Mouse (Mus musculus): ENCODE results near the gene Rrp12. TPM values are rescaled to one million over a fixed set of nuclear protein-coding genes. Genes with fewer than 3 reads are reported as not detected.
A peak's percentile ranks its signal among the peaks of the same experiment; 100 is the strongest.

The Rrp12 gene
- total RNA-seq, 2 experiments from 2014 or later: 12.5 to 23.2 TPM

DNA sequence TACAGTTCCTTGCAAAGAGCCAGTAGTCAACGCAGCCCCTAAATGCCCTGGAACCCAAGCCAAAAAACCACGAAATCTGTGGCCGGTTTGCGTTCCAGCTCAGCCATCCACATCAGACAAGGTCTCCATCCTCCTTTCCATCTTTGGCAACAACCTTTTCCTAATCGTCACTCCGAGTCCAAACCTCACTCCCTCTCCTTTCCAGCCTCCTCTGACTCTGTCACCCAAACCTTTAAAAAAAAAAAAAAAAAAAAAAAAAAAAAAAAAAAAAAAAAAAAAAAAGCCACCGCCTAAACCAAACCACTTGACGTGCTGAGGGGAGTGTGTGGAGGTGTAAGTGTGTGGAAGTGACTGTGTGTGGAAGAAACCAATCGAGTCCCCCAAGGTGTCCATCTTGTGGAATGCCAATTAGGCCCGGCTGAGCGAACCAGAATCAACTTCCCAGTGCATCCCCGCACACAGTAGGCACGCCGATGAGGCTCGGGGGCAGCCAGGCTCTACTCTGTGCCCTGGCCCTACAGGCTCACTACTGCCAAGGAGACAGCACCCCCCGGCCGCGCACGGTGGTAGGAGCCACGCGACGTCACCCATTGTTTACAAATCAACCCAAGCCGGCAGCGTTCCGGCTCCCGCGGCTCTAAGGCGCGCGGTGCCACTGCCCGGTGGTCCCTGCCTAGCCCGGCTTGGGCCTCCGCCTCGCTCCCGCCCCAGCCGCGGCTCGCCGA is 66.4 kb downstream of the Rrp12 start, which contains the start of gene Frat1:
TSS of gene Frat1 (plus strand) at position 590 of the 725 bp plus-strand sequence.
- peak; percentile 87 to 90 for DNase-seq

DNA sequence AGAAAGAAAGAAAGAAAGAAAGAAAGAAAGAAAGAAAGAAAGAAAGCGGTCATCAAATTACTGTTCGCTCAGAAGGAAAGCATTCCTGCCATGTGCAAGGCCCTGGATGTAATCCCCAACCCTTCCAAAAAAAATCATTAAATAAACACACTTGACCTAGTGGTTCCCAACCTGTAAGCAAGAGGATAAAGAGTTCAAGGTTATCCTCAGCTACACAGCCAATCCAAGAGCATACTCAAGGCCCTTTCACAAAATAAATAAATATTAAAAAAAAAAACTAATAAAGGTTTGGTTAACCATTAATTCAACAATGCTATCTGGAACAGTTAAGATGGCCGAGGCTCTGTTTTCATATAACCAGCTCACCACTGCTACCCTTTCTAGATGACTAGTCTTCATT is 67.0 kb downstream of the Rrp12 start:
- DNase-seq: no peak

DNA sequence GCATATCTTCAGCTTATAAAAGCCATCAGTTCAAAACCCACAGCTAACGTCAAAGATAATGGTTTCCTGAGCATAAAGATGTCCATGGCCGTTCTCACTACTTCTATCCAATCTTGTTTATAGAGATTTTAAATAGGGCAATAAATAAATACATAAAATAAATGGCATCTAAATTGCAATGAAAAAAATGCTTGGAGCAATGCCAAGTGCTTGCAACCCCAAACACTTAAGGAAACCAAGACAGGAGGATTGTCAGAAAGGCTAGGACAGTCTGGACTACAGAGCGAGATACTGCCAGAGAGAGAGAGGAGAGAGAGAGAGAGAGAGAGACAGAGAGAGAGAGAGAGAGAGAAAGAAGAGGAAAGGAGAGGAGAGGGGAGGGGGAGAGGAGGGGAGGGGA is 69.4 kb downstream of the Rrp12 start:
- DNase-seq: no peak

DNA sequence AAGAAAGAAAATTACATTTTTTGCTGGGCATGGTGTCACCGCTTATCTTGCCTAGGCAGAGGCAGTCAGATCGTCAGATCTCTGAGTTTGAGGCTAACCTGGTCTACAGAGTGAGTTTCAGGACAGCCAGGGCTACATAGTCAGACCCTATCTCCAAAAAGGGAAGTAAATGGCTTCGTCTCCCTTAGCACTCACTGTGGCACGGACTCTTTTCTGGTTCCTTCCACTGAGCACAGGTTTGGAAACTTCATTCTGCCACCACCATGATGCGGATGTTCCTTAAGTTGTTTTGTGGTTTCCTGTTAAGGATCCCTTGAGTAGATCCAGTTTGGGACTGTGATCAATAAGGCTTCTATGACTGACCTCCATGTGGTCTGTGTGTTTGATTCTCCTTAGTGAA is 71.0 kb downstream of the Rrp12 start:
- no peak for DNase-seq

DNA sequence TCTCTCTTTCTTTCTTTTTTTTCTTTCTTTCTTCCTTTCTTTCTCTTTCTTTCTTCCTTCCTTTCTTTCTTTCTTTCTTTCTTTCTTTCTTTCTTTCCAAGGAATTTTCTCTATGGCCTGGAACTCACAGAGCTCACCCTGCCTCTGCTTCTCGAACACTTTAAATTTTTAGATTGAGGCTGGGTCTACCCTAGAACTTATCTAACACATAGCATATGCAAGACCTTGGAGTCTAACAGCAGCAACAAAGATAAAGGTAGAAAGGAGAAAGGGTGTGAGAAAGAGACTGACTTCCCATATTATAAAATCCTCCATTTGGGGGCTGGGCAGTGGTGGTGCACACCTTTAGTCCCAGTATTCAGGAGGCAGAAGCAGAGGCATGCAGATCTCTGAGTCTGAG is 73.4 kb downstream of the Rrp12 start:
- no peak for DNase-seq

DNA sequence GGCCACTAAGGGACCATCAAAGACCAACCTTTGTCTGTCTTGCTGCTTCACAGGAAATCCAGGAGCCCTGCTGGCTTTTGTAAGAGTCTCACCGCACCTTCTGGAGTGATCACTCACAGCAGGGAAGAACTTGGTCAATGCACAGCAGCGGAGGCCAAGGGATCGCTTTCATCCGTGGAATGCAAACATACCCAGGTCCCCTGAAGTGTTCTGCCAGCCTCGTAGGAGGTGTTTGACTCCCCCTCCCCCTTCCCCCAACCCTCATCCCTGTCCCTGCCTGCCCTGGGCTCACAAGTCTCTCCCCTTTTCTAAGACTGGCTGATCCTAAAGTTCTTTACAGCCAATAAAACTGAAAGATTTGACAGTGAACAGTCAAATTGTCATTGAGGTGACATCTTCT is 74.5 kb downstream of the Rrp12 start:
- DNase-seq: no peak

DNA sequence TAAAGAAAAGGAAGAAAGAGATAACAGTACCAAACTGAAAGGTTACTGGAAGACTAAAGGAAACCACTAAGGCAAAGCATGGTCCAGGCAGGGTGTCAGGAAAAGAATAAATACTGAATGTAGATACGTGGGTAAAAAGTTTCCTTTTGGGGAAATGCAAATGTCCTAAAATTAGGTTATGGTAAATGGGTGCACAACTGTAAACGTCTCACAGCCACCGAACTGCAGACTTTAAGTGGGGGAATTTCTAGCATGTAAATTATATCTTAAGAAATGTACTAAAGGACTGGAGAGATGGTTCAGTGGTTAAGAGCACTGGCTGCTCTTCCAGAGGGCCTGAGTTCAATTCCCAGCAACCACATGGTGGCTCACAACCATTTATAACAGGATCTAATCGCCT is 77.2 kb downstream of the Rrp12 start:
- no peak for DNase-seq

DNA sequence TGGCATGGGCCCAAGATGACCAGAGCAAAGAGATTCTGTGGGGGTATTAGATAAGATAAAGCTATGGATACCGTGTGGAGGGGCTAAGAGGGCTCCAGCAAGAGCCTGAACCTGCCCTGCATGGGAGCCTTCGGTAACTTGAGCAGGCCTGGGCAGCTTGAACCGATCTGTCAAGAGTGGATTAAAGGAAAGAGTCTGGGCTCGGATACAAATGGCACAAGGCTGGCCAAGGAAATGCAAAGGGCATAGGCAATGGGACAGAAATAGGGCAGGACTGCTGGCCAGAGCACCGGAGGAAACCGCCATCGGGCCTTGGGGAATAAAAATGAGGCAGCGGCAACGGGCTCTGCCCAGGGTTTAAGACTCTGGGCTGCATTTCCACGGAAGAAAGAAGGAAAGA is 78.6 kb downstream of the Rrp12 start:
- peak in 1 of 2 experiments; percentile 42 for DNase-seq

DNA sequence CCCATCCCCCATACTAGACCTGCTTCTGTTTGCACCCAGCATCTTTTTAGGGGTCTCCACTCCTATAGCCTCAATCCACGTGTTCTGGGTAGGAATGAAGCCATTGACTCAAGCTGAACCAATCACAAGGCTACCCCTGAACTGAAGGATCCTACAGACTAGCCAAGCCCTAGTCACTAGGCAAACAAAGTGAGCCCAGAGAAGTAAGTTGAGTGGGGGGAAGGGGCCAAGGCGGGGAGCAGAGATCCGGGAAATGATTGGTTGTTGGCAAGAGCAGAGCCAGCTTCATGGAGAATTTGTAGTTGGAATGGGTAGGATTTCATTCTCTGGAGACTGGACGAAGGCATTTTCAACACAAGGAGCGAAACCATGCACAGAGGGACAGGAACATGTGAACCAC is 79.1 kb downstream of the Rrp12 start:
- peak in 1 of 2 experiments; percentile 31 for DNase-seq

DNA sequence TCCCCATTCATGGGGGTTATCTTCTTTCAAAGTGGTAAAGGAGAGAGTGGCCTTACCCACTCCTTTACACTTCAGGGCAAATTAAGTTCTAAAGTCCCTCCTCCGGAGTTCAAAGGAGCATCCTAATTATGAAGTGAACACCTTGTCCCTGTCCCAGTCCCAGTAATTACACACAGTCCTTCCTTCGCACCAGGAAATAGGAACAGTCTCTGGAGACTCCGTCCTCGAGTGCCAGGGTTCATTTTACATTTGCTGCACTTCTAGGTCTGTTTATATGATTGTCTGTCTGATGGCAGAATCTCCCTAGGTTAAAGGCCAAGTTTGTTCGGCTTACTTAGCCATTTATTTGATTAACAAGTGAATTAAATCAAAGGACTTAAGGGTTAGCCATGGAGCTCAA is 79.6 kb downstream of the Rrp12 start:
- DNase-seq: no peak

DNA sequence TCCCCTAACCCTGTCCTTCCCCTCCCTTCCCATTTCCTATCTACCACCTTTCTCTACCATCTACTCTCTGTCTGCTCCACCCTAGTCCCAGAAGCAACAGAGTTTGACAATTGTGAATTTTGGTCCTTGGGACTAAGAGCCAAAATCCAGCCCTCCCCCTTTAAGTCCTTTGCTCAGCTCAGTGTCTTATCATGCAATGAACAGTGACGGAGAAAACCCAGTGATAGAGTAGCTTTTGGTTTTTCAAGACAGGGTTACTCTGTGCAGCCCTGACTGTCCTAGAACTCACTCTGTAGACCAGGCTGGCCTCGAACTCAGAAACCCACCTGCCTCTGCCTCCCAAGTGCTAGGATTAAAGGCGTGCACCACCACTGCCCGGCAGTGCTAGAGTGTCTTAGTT is 82.6 kb downstream of the Rrp12 start:
- DNase-seq: no peak

Other genes starting within 250 kb of the Rrp12 start
- gene Slit1, start 152.5 kb downstream of the Rrp12 start, total RNA-seq (2021): 10 to 100 TPM in 1 of 2 experiments, 1 to 10 TPM in 1; 7.6 to 18.4 TPM
- 1 to 10 TPM; 5.0 to 5.8 TPM for gene Arhgap19, start 94.1 kb downstream of the Rrp12 start, total RNA-seq (2021)
- 1 to 10 TPM; 4.9 to 7.8 TPM for gene Frat1, start 66.2 kb downstream of the Rrp12 start, total RNA-seq (2021)
- 1 to 10 TPM; 2.9 to 3.4 TPM for gene Frat2, start 48.0 kb downstream of the Rrp12 start, total RNA-seq (2021)
- gene Pgam1, start 15.8 kb upstream of the Rrp12 start, total RNA-seq (2021): 100 to 1,000 TPM; 791 to 814 TPM
- gene Exosc1, start 37.2 kb upstream of the Rrp12 start, total RNA-seq (2021): 10 to 100 TPM; 28.3 to 31.7 TPM
- 10 to 100 TPM; 30.1 to 30.9 TPM for gene Zdhhc16, start 37.3 kb upstream of the Rrp12 start, total RNA-seq (2021)
- gene Mms19, start 85.0 kb upstream of the Rrp12 start, total RNA-seq (2021): 10 to 100 TPM; 20.2 to 23.9 TPM
- 10 to 100 TPM; 17.1 to 17.5 TPM for gene Ubtd1, start 85.6 kb upstream of the Rrp12 start, total RNA-seq (2021)
- under 1 TPM in 1 of 2 experiments, not detected in 1; 0.49 TPM for gene Ankrd2, start 139.8 kb upstream of the Rrp12 start, total RNA-seq (2021)
- gene Hoga1, start 149.4 kb upstream of the Rrp12 start, total RNA-seq (2021): 1 to 10 TPM; 4.3 to 6.7 TPM
- under 1 TPM; 0.30 to 0.33 TPM for gene 4933411K16Rik, start 156.1 kb upstream of the Rrp12 start, total RNA-seq (2021)
- gene Morn4, start 190.2 kb upstream of the Rrp12 start, total RNA-seq (2021): 10 to 100 TPM in 1 of 2 experiments, 1 to 10 TPM in 1; 8.2 to 12.2 TPM
- gene Pi4k2a, start 194.3 kb upstream of the Rrp12 start, total RNA-seq (2021): 10 to 100 TPM; 61.7 to 76.3 TPM
- gene Avpi1, start 232.9 kb upstream of the Rrp12 start, total RNA-seq (2021): 10 to 100 TPM; 86.6 to 91.5 TPM